Mouse (Mus musculus): ENCODE results near the gene Cd44.

DNA sequence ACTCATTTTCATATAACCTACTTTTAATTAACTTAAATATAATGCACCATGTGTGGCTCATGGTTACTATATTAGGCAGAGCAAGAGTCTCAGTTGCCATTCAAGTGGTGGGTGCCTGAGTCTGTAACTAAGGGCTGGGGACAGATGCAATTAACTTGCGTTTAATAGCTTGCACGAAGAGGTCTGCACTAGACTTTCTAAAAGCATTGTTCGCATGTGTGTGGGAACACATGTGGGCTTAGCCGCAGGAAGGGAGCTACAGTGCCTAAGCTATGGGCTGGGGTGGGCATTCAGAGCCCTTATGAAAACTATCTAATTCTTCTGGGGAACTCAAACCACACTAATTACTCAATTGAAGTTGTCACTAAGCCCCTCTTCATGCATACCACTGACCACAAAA lies 37.4 kb downstream of the Cd44 start:
- TF ChIP-seq CTCF (IDR thresholded peaks at IDR 0.05; ENCODE audit: extremely low read depth, insufficient read length, insufficient replicate concordance, low read depth, low read length): no peak
- TF ChIP-seq POLR2A (IDR thresholded peaks at IDR 0.05; ENCODE audit: low read depth, low read length): no peak

All from small intestine, adult 2 months (tissue).